ENCODE assay signal across 8 mouse cellular contexts in the genomic region with DNA sequence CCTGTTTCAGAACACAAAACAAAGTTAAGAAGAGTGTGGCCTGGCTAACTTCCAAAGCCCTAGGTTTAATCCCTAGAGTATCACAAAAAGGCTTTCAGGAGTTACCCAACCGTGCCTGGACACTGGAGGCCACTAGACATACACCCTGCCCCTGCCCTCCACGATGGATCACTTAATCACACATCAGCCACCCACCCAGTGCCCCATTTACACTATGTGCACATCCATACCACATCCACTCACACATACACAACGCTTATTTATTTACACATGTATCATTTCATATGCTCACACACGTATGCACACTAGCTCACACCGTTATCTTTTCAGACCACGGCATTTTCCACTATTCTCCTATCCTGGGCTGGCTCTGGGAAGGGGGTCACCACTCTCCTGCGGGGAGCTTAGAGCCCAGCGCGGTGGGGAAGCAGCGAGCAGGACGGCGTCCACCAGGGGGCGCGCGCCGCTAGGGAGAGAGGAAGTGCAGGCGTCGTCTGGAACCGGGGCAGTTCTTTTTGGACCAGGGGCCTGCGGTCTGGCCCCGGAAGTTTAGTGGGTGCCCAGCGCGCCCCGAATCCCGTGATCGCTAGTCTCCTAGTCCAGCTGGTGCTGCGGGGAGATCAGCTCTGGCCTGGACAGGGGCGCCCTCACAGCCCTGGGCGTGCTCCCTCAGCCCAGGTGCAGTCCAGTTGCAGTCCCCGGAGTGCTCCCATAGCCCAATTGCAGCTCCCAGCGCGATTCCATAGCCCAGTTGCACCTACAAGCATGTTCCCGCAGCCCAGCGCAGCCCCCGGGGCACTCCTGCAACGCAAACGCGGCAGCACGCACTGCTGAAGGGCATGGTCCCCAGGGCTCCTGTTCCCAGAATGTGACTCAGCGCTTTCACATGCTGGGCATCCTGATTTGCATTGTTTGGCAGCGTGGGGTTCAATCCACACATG. TPM values are rescaled to one million over a fixed set of nuclear protein-coding genes. Genes with fewer than 3 reads are reported as not detected.
DNase-seq lines count a peak whose midpoint lies in the region; TF ChIP-seq lines count a peak whose summit lies in the region.

No protein-coding gene starts in this region.

- intact Hi-C loops in left cerebral cortex, adult 2 months (cut with DNase I): loop anchor here (1.0 to 2.0 kb wide), 4 partner anchors 16 to 146 kb away; a partner anchor contains a TSS

- peaks cover 30% of the 10 kb centered on the region for H3K4me1 ChIP-seq in megakaryocyte, embryonic 14.5 days

- peak overlapping the region; percentile 46 for H3K4me3 ChIP-seq in left cerebral cortex, adult 2 months
- H3K4me3 ChIP-seq in megakaryocyte, embryonic 14.5 days (replicated peaks): peak overlapping the region; percentile 93

- peaks cover 8% of the 10 kb centered on the region for H3K9me3 ChIP-seq in megakaryocyte, embryonic 14.5 days

- H3K36me3 ChIP-seq in megakaryocyte, embryonic 14.5 days (replicated peaks; ENCODE audit: low read length): no peaks in the 10 kb centered on the region

- H3K27ac ChIP-seq in left cerebral cortex, adult 2 months: no peak overlapping the region; the same call in 1 of the 2 replicates

- peaks cover 63% of the 10 kb centered on the region for H3K27me3 ChIP-seq in megakaryocyte, embryonic 14.5 days (replicated peaks)

- peak; percentile 89 for DNase-seq in ZHBTc4 (ENCODE audit: low read depth, low spot score)
- DNase-seq in cerebellum, postnatal 4 days (ENCODE audit: low spot score in 2 of 2): peak; percentile 90 to 92
- peak; percentile 98 for DNase-seq in gastrocnemius, postnatal 10 days
- DNase-seq in hindlimb bud, embryonic 11.5 days (ENCODE audit: extremely low spot score, low read depth, low spot score): peak; percentile 37
- DNase-seq in left cerebral cortex, adult 2 months (ENCODE audit: extremely low spot score in 1 of 2, low spot score in 2 of 2): peak; percentile 82 to 93
- peak; percentile 80 for DNase-seq in right cerebral cortex, adult 18-20 months
- DNase-seq in urinary bladder, postnatal 10 days (ENCODE audit: low spot score): peak; percentile 86

- TF ChIP-seq CTCF in left cerebral cortex, adult 2 months (IDR thresholded peaks at IDR 0.05): peak; percentile 98

RNA-seq across cellular contexts. Expression of a gene that starts 12.0 kb away (rescaled TPM):
- 10 to 100 TPM; 62.7 to 68.3 TPM for total RNA-seq in gastrocnemius, postnatal 10 days (2021)
- 10 to 100 TPM; 89.8 to 98.5 TPM for total RNA-seq in left cerebral cortex, adult 2 months (2021)
- 2.7 and 6.7 TPM in 2 replicates for polyA plus RNA-seq in megakaryocyte, embryonic 14.5 days (2012; ENCODE audit: insufficient read depth, low replicate concordance)

RNA-seq across cellular contexts. Expression of a gene that starts 16.2 kb away (rescaled TPM):
- total RNA-seq in gastrocnemius, postnatal 10 days (2021): under 1 TPM; 0.14 to 0.29 TPM
- 1 to 10 TPM; 4.2 to 4.4 TPM for total RNA-seq in left cerebral cortex, adult 2 months (2021)
- polyA plus RNA-seq in megakaryocyte, embryonic 14.5 days (2012; ENCODE audit: insufficient read depth, low replicate concordance): 0.12 and 0.84 TPM in 2 replicates

RNA-seq across cellular contexts. Expression of a gene that starts 38.2 kb away (rescaled TPM):
- under 1 TPM; 0.66 to 0.84 TPM for total RNA-seq in gastrocnemius, postnatal 10 days (2021)
- not detected for total RNA-seq in left cerebral cortex, adult 2 months (2021)
- not detected in 2 replicates for polyA plus RNA-seq in megakaryocyte, embryonic 14.5 days (2012; ENCODE audit: insufficient read depth, low replicate concordance)

RNA-seq across cellular contexts. Expression of a gene that starts 45.0 kb away (rescaled TPM):
- 10 to 100 TPM; 74.6 to 77.9 TPM for total RNA-seq in gastrocnemius, postnatal 10 days (2021)
- total RNA-seq in left cerebral cortex, adult 2 months (2021): 10 to 100 TPM; 70.5 to 75.4 TPM
- polyA plus RNA-seq in megakaryocyte, embryonic 14.5 days (2012; ENCODE audit: insufficient read depth, low replicate concordance): 4.7 and 34.1 TPM in 2 replicates

Comparison
In these comparisons a context has a peak if more than half of its experiments do, and no peak if none do; other contexts are left out.
1. DNase-seq: peak in every context shown above with its lines; median percentile 98 in gastrocnemius, postnatal 10 days; 91 in cerebellum, postnatal 4 days; 89 in ZHBTc4; 88 in left cerebral cortex, adult 2 months; 86 in urinary bladder, postnatal 10 days; 80 in right cerebral cortex, adult 18-20 months; 37 in hindlimb bud, embryonic 11.5 days.
2. RNA of a gene that starts 16.2 kb away (total RNA-seq): 4.2 to 4.4 TPM in left cerebral cortex, adult 2 months; 0.14 to 0.29 TPM in gastrocnemius, postnatal 10 days; every median in the first group is over 4 times any median in the second.